Mouse (Mus musculus) gastrocnemius, postnatal 14 days (tissue): Measurements from ENCODE around the gene Vmn2r17. TPM values are rescaled to one million over a fixed set of nuclear protein-coding genes. Genes with fewer than 3 reads are reported as not detected.

ENCODE experiments used
- DNase-seq: peaks from one replicate; pipeline ENCODE4 v3.0.0; 2021; ENCODE audit warnings: mixed read lengths
- intact Hi-C: fragments of 180-260 bp; cut with DNase I; formaldehyde crosslinking; loops from one replicate; pipeline ENCODE4 v1.15.1; 2025; ENCODE audit warnings: low total_unique reads
- long read RNA-seq, 2 experiments: library from polyadenylated mRNA; stranded (forward); transcript quantifications; one replicate each; pipeline ENCODE4 v2.0.0; 2021
- total RNA-seq, 2 experiments: library from RNA; stranded (reverse); gene quantifications; 2 replicates each; pipeline ENCODE4 v1.2.3; 2021

Vmn2r17 gene
- not detected for total RNA-seq
- long read RNA-seq, experiment 1, result 0 reads
- long read RNA-seq, experiment 2, result 0 reads

GRCm38 (mm10) chr5:109419388-109419787 lies at the start of gene Vmn2r17:
Gene Vmn2r17, plus strand, starts transcription at chr5:109419688.
- no peak for DNase-seq
- intact Hi-C loops, result no loop called here

- intact Hi-C loops, result no loop called here
- DNase-seq, result no peak
Measured at GRCm38 (mm10) chr5:109466576-109467506, 47.4 kb downstream of the Vmn2r17 start.

GRCm38 (mm10) chr5:109506729-109507128 lies 87.2 kb downstream of the Vmn2r17 start:
- no peak for DNase-seq
- intact Hi-C loops, result no loop called here

Other genes starting within 250 kb of the Vmn2r17 start
- not detected for gene Vmn2r13, start 227.5 kb upstream of the Vmn2r17 start, total RNA-seq
- gene Vmn2r14, start 195.0 kb upstream of the Vmn2r17 start, total RNA-seq, result not detected
- gene Vmn2r15, start 122.0 kb upstream of the Vmn2r17 start, total RNA-seq, result not detected
- gene Vmn2r16, start 89.5 kb upstream of the Vmn2r17 start, total RNA-seq, result not detected
- gene Crlf2, start 139.3 kb downstream of the Vmn2r17 start, total RNA-seq, result 1 to 10 TPM; 8.0 to 8.5 TPM